Mouse (Mus musculus) heart, postnatal 0 days (tissue): ENCODE results near the gene Drap1. TPM values are rescaled to one million over a fixed set of nuclear protein-coding genes. Genes with fewer than 3 reads are reported as not detected.

Source experiments
- ATAC-seq: fragments of 200-750 bp; cut with Nextera tagmentation; 2 replicates; pipeline ENCODE4 v1.8.0; 2017; ENCODE audit warnings: low read depth, moderate number of reproducible peaks, moderate library complexity; ENCODE audit not compliant: insufficient read depth
- DNase-seq: peaks from one replicate; pipeline ENCODE4 v3.0.0-alpha.2; 2016; ENCODE audit warnings: low spot score
- H3K27ac ChIP-seq: fragments of 300-500 bp; sonication (generic); 2 replicates; pipeline ENCODE4 v1.5.1; 2014; ENCODE audit warnings: low read depth, mild to moderate bottlenecking
- H3K27me3 ChIP-seq: fragments of 300-500 bp; sonication (generic); 2 replicates; pipeline ENCODE4 v1.6.1; 2014; ENCODE audit warnings: low read length, mixed read lengths; ENCODE audit not compliant: control insufficient read depth, insufficient read depth
- H3K36me3 ChIP-seq: fragments of 300-500 bp; sonication (generic); replicated peaks from 2 replicates; pipeline ENCODE4 v1.6.1; 2014; ENCODE audit warnings: low read length, mixed read lengths; ENCODE audit not compliant: control insufficient read depth, insufficient read depth
- H3K4me1 ChIP-seq: fragments of 300-500 bp; sonication (generic); 2 replicates; pipeline ENCODE4 v1.6.1; 2014; ENCODE audit warnings: antibody characterized with exemption; ENCODE audit not compliant: control insufficient read depth, insufficient read depth
- H3K4me2 ChIP-seq: fragments of 300-500 bp; sonication (generic); 2 replicates; pipeline ENCODE4 v1.6.1; 2014; ENCODE audit warnings: low read depth, mild to moderate bottlenecking, low read length, moderate library complexity
- H3K4me3 ChIP-seq: fragments of 300-500 bp; sonication (generic); 2 replicates; pipeline ENCODE4 v1.5.1; 2014; ENCODE audit warnings: low read depth, low read length
- H3K9ac ChIP-seq: fragments of 300-500 bp; sonication (generic); replicated peaks from 2 replicates; pipeline ENCODE4 v1.6.1; 2014; ENCODE audit warnings: low read depth, low read length, mixed read lengths
- H3K9me3 ChIP-seq: fragments of 300-500 bp; sonication (generic); replicated peaks from 2 replicates; pipeline ENCODE4 v1.6.1; 2016; ENCODE audit warnings: low read length; ENCODE audit not compliant: control insufficient read depth
- CTCF ChIP-seq: IDR thresholded peaks from 2 replicates; pipeline ENCODE4 v1.5.1; 2016; ENCODE audit warnings: antibody characterized with exemption, control low read depth, low read depth
- EP300 ChIP-seq: IDR thresholded peaks from 2 replicates; pipeline ENCODE4 v1.6.1; 2016; ENCODE audit warnings: antibody characterized with exemption, low read depth
- WGBS: fragments of 180-500 bp; shearing (Covaris S2); extraction: QIAGEN DNeasy Blood & Tissue Kit; methylation state at CpG from one replicate; pipeline ENCODE4 v1.1.7; 2014; 5-methylcytosine and 5-hydroxymethylcytosine counted together
- polyA plus RNA-seq: library from polyadenylated mRNA; unstranded; fragments of >200 nt; fragmentation: Nextera tagmentation; extraction: Ambion mirVana; gene quantifications from 2 replicates; pipeline ENCODE4 v1.2.1, GENCODE M21; 2015
- total RNA-seq: library from RNA; depleted of rRNA; stranded (reverse); fragments of >200 nt; gene quantifications from 2 replicates; pipeline ENCODE4 v1.2.3, GENCODE M21; 2014; ENCODE audit warnings: low replicate concordance

The Drap1 gene
- total and polyA plus RNA-seq, 2 experiments from 2014 or later = 169 to 328 TPM

- Histone ChIP-seq H3K27ac (peak overlapping the region; percentile 69; the same call in 1 of the 2 replicates), H3K4me3 (no peak overlapping the region), H3K4me2 (peak overlapping the region; percentile 73), H3K9ac (no peak overlapping the region), H3K27me3 (no peaks in the 10 kb centered on the region), H3K4me1 (peaks cover 9% of the 10 kb centered on the region), H3K9me3 (no peaks in the 10 kb centered on the region), H3K36me3 (no peaks in the 10 kb centered on the region)
- TF ChIP-seq CTCF = no peak
- DNase-seq (no peak), ATAC-seq (no peak)
- 41% methylated on average over 7 of the region's 7 CpGs for WGBS
Observed at GRCm38 (mm10) chr19:5433951-5434350, 9.2 kb upstream of the Drap1 start.

DNA sequence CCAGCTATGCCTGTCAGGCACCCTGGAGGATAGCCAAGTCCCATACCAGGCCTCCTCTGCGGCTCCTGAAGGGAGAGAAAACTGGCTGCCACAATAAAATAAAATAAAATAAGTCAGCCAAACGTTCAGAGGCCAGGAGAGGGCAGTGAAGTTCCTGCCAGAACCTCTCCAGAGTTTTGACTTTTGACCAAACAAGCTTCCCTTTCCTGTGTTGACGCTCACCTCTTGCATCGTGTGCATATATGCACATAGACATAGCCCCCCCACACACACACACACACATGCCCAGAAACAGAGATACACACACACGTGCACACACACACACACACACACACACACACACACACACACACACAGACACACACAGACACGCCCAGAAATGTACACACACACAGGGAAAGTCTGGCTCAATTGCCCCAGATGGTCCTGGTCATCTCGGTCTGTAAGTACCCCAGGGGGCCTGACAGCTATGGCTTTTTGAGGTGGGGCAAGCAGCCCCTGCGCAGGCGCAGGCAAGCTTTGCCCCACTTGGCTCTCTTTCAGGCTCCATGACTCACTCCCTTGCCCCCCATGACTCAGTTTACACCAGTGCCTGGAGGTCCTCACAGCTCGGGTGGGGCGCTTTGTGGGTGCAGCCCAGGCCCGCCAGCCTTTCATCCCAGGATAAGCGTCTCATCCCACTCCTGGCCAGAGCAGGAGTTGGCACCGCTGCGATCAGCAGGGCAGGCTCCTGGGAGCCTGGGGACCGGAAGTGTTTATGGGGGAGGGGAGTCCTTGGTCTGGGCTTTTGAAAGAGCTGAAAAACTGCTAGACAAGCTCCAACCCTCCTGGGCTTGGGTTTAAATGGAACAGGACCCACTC is 8.4 kb upstream of the Drap1 start:
- TF ChIP-seq CTCF = peak; percentile 60
- TF ChIP-seq EP300 = no peak
- DNase-seq (peak; percentile 85), ATAC-seq (peak; percentile 74)
- Histone ChIP-seq H3K9me3 (no peaks in the 10 kb centered on the region), H3K27me3 (no peaks in the 10 kb centered on the region), H3K4me3 (peak overlapping the region; percentile 37), H3K9ac (peak overlapping the region; percentile 52), H3K36me3 (no peaks in the 10 kb centered on the region), H3K27ac (peak overlapping the region; percentile 69), H3K4me1 (peaks cover 9% of the 10 kb centered on the region), H3K4me2 (peak overlapping the region; percentile 73)
- 4% methylated on average over 16 of the region's 16 CpGs for WGBS

- Histone ChIP-seq H3K36me3 (peaks cover 4% of the 10 kb centered on the region; the same call in 1 of the 2 replicates), H3K27me3 (no peaks in the 10 kb centered on the region), H3K9me3 (no peaks in the 10 kb centered on the region), H3K4me1 (peaks cover 9% of the 10 kb centered on the region), H3K4me3 (no peak overlapping the region), H3K9ac (no peak overlapping the region), H3K4me2 (no peak overlapping the region), H3K27ac (no peak overlapping the region)
- WGBS = 76% methylated on average over 4 of the region's 4 CpGs
- ATAC-seq = no peak
- no peak for DNase-seq
- TF ChIP-seq CTCF = no peak
- TF ChIP-seq EP300 = no peak
Observed at GRCm38 (mm10) chr19:5431911-5432464, 7.2 kb upstream of the Drap1 start.

DNA sequence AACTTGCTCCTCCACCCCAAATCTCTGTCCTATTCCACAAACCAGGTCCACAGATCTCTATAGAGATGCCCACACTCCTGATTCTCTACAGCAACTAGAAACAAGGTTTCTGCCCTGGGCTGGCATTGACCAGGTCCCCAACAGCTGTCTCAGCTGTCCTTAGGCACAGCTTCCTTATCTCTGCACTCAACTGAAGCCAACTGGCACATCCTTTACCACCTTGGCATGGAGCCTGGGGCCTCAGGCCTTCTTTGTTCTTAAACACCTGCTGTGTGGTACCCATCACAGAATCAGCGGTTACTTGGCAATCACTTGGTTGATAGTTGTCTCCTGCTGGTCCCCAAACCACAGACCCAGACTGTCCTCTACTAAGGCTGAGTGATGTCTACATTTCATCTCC is 5.6 kb upstream of the Drap1 start:
- Histone ChIP-seq H3K9ac (no peak overlapping the region), H3K4me2 (no peak overlapping the region), H3K27me3 (no peaks in the 10 kb centered on the region), H3K9me3 (no peaks in the 10 kb centered on the region), H3K4me1 (peaks cover 16% of the 10 kb centered on the region), H3K4me3 (no peak overlapping the region), H3K27ac (no peak overlapping the region), H3K36me3 (peaks cover 14% of the 10 kb centered on the region)
- no peak for DNase-seq
- TF ChIP-seq CTCF (no peak), EP300 (no peak)
- WGBS = 69% methylated on average over 1 of the region's 1 CpGs
- ATAC-seq = no peak

GRCm38 (mm10) chr19:5429806-5430205 is 5.0 kb upstream of the Drap1 start:
- H3K27ac ChIP-seq = no peak overlapping the region
- no peak overlapping the region for H3K4me3 ChIP-seq
- no peak overlapping the region for H3K9ac ChIP-seq
- H3K9me3 ChIP-seq = no peaks in the 10 kb centered on the region
- DNase-seq (no peak), ATAC-seq (no peak)
- 29% methylated on average over 8 of the region's 8 CpGs for WGBS
- peaks cover 14% of the 10 kb centered on the region for H3K36me3 ChIP-seq
- no peaks in the 10 kb centered on the region for H3K27me3 ChIP-seq
- peaks cover 16% of the 10 kb centered on the region for H3K4me1 ChIP-seq
- TF ChIP-seq CTCF (no peak), EP300 (no peak)
- no peak overlapping the region for H3K4me2 ChIP-seq
